Mouse (Mus musculus): Measurements from ENCODE around the gene Abca8b. TPM values are rescaled to one million over a fixed set of nuclear protein-coding genes. Genes with fewer than 3 reads are reported as not detected.

Abca8b gene
- polyA plus RNA-seq, 1 experiment from 2014 or later: 0.45 TPM

DNA sequence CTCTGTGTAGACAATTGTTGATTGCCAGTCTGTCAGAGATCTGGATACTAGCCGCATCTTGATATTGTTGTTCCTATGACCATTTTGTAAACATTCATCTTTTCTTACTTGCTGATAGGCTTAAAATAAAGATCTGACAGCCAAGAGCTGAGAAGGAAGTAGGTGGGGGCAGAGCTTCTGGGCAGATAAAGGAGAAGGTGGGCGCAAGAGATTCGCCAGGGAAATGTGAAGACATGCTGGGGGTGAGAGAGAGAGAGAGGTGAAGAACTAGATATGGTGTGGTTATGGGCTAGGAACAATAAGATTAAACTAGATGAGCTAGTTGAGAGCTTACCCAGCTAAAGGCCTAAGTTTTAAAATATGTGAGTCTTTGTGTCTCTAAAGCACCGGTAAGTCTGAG is 106.0 kb downstream of the Abca8b start:
- ATAC-seq (ENCODE audit: low read depth): no peak
- H3K4me3 ChIP-seq (ENCODE audit: low read length): no peak overlapping the region
- H3K27me3 ChIP-seq (ENCODE audit: control insufficient read depth, insufficient read depth, low read depth, low read length): no peaks in the 10 kb centered on the region
- no peak overlapping the region for H3K4me2 ChIP-seq (ENCODE audit: low read depth, low read length)
- H3K36me3 ChIP-seq (ENCODE audit: control insufficient read depth, insufficient read depth, low read length): no peaks in the 10 kb centered on the region
- no peak overlapping the region for H3K27ac ChIP-seq (ENCODE audit: low read length)
- WGBS: 84% methylated on average over 4 of the region's 4 CpGs
- no peak overlapping the region for H3K9ac ChIP-seq (ENCODE audit: low read length)
- H3K9me3 ChIP-seq (ENCODE audit: control insufficient read depth, low read length): 0 out of 2 replicates have a peak, but pooled peaks cover 3% of the 10 kb centered on the region
- peaks cover 6% of the 10 kb centered on the region for H3K4me1 ChIP-seq (replicated peaks; ENCODE audit: control insufficient read depth, insufficient read depth, low read length)

DNA sequence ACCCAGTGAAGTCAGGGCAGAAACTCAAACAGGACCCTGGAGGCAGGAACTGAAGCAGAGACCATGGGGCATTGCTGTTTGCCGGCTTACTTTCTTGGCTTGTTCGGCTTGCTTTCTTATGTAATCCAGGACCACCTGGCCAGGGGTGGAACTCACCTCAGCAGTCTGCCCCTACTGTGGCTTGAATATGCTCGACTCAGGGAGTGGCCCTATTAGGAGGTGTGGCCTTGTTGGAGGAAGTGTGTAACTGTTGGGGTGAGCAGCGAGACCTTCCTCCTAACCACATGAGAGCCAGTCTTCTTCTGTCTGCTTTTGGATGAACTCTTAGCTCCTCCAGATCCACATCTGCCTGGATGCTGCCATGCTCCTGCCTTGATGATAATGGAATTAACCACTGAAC is 108.9 kb downstream of the Abca8b start:
- Histone ChIP-seq H3K4me2 (ENCODE audit: low read depth, low read length) (no peak overlapping the region), H3K36me3 (ENCODE audit: control insufficient read depth, insufficient read depth, low read length) (no peaks in the 10 kb centered on the region), H3K4me1 (replicated peaks; ENCODE audit: control insufficient read depth, insufficient read depth, low read length) (peaks cover 6% of the 10 kb centered on the region), H3K9me3 (ENCODE audit: control insufficient read depth, low read length) (0 out of 2 replicates have a peak, but pooled peaks cover 3% of the 10 kb centered on the region), H3K4me3 (ENCODE audit: low read length) (no peak overlapping the region), H3K9ac (ENCODE audit: low read length) (no peak overlapping the region), H3K27ac (ENCODE audit: low read length) (no peak overlapping the region), H3K27me3 (ENCODE audit: control insufficient read depth, insufficient read depth, low read depth, low read length) (no peaks in the 10 kb centered on the region)
- WGBS: 90% methylated on average over 4 of the region's 4 CpGs
- no peak for ATAC-seq (ENCODE audit: low read depth)

DNA sequence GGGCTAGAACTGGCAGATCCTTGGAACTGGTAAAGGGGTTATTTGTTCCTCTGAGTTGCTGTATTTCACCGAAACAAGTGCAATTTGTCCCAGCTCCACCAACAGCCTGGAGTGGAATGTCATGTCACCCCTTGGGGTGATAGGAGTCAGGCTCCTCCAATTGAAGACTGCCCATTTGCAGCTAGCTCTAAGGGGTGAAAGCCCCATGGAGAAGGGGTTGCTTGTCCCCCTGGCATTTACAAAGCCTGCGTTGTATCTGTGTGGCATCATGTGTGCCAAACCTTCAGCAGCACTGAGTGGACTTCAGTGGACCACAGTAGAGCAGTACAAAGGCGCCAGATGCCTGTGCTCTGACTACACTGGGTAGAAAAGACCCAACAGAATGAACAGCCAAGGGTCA is 110.1 kb downstream of the Abca8b start:
- peaks cover 6% of the 10 kb centered on the region for H3K4me1 ChIP-seq (replicated peaks; ENCODE audit: control insufficient read depth, insufficient read depth, low read length)
- no peak overlapping the region for H3K4me2 ChIP-seq (ENCODE audit: low read depth, low read length)
- 0 out of 2 replicates have a peak, but pooled peaks cover 3% of the 10 kb centered on the region for H3K9me3 ChIP-seq (ENCODE audit: control insufficient read depth, low read length)
- H3K9ac ChIP-seq (ENCODE audit: low read length): no peak overlapping the region
- 58% methylated on average over 3 of the region's 3 CpGs for WGBS
- no peak for ATAC-seq (ENCODE audit: low read depth)
- H3K36me3 ChIP-seq (ENCODE audit: control insufficient read depth, insufficient read depth, low read length): no peaks in the 10 kb centered on the region
- peak overlapping the region; percentile 59 for H3K27ac ChIP-seq (ENCODE audit: low read length)
- no peaks in the 10 kb centered on the region for H3K27me3 ChIP-seq (ENCODE audit: control insufficient read depth, insufficient read depth, low read depth, low read length)
- H3K4me3 ChIP-seq (ENCODE audit: low read length): no peak overlapping the region

GRCm38 (mm10) chr11:109884801-109885200 is 110.8 kb downstream of the Abca8b start:
- H3K9ac ChIP-seq (ENCODE audit: low read length): no peak overlapping the region
- no peaks in the 10 kb centered on the region for H3K36me3 ChIP-seq (ENCODE audit: control insufficient read depth, insufficient read depth, low read length)
- 28% methylated on average over 4 of the region's 4 CpGs for WGBS
- peak; percentile 93 for ATAC-seq (ENCODE audit: low read depth)
- 0 out of 2 replicates have a peak, but pooled peaks cover 3% of the 10 kb centered on the region for H3K9me3 ChIP-seq (ENCODE audit: control insufficient read depth, low read length)
- H3K4me2 ChIP-seq (ENCODE audit: low read depth, low read length): no peak overlapping the region
- H3K27ac ChIP-seq (ENCODE audit: low read length): peak overlapping the region; percentile 59
- H3K27me3 ChIP-seq (ENCODE audit: control insufficient read depth, insufficient read depth, low read depth, low read length): no peaks in the 10 kb centered on the region
- H3K4me1 ChIP-seq (replicated peaks; ENCODE audit: control insufficient read depth, insufficient read depth, low read length): peaks cover 6% of the 10 kb centered on the region
- H3K4me3 ChIP-seq (ENCODE audit: low read length): no peak overlapping the region

DNA sequence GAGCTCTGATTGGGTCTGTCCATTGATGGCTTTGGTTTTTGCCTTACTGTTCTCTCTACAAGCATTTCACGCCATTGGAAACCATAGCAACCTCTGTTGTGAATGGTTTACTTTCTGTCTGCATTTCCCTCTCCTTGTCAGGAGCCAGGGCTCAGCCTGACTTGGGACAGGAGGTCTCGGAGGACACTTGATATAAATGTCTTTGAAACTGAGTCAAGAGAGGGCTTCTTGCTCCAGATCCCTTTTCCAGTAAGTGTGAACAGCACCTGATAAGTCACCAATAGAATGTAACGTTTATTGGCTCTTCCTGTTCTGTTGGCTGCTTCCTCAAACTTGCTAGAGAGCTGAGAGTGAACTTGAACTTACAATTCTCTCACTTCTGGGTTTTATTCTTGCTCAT is 111.5 kb downstream of the Abca8b start:
- 30% methylated on average over 3 of the region's 3 CpGs for WGBS
- no peak for ATAC-seq (ENCODE audit: low read depth)
- peak overlapping the region; percentile 17 for H3K27ac ChIP-seq (ENCODE audit: low read length)

More for the DNA sequence above, 111.5 kb downstream of the Abca8b start:
- H3K4me2 ChIP-seq (ENCODE audit: low read depth, low read length): no peak overlapping the region
- no peak overlapping the region for H3K4me3 ChIP-seq (ENCODE audit: low read length)
- H3K4me1 ChIP-seq (replicated peaks; ENCODE audit: control insufficient read depth, insufficient read depth, low read length): peaks cover 6% of the 10 kb centered on the region
- no peaks in the 10 kb centered on the region for H3K27me3 ChIP-seq (ENCODE audit: control insufficient read depth, insufficient read depth, low read depth, low read length)
- no peak overlapping the region for H3K9ac ChIP-seq (ENCODE audit: low read length)
- 0 out of 2 replicates have a peak, but pooled peaks cover 3% of the 10 kb centered on the region for H3K9me3 ChIP-seq (ENCODE audit: control insufficient read depth, low read length)
- H3K36me3 ChIP-seq (ENCODE audit: control insufficient read depth, insufficient read depth, low read length): no peaks in the 10 kb centered on the region

Other genes with a start within 250 kb of the Abca8b start
- gene 1700012B07Rik, start 167.8 kb downstream of the Abca8b start, polyA plus RNA-seq (2015; fragmentation: Nextera tagmentation; extraction: Ambion mirVana): not detected in 2 replicates
- gene Abca8a, start 100.1 kb upstream of the Abca8b start, polyA plus RNA-seq (2015; fragmentation: Nextera tagmentation; extraction: Ambion mirVana): 8.0 and 8.7 TPM in 2 replicates
- 6.1 and 6.4 TPM in 2 replicates for gene Abca9, start 172.4 kb upstream of the Abca8b start, polyA plus RNA-seq (2015; fragmentation: Nextera tagmentation; extraction: Ambion mirVana)

Data from lung, embryonic 16.5 days (tissue).